Mouse (Mus musculus): ENCODE results near the gene Fars2. TPM values are rescaled to one million over a fixed set of nuclear protein-coding genes. Genes with fewer than 3 reads are reported as not detected.
"Not testable (repeated sequence)": the region's sequence is repeated elsewhere in the genome, so short reads cannot be mapped to it uniquely, and the experiment has no call there.

Fars2 gene
- polyA plus RNA-seq, 1 experiment from 2014 or later = 30.0 TPM

- no peaks in the 10 kb centered on the region for H3K9me3 ChIP-seq
- no peak overlapping the region for H3K9ac ChIP-seq
- 88% methylated on average over 3 of the region's 3 CpGs for WGBS
- H3K4me1 ChIP-seq = no peaks in the 10 kb centered on the region
- no peaks in the 10 kb centered on the region for H3K36me3 ChIP-seq (replicated peaks)
- H3K4me3 ChIP-seq (replicated peaks) = no peak overlapping the region
- no peak overlapping the region for H3K27ac ChIP-seq
- no peak for ATAC-seq (ENCODE audit: low FRiP score)
- no peak overlapping the region for H3K4me2 ChIP-seq
- no peaks in the 10 kb centered on the region for H3K27me3 ChIP-seq
Observed at GRCm38 (mm10) chr13:36422446-36422845, 305.2 kb downstream of the Fars2 start.

DNA sequence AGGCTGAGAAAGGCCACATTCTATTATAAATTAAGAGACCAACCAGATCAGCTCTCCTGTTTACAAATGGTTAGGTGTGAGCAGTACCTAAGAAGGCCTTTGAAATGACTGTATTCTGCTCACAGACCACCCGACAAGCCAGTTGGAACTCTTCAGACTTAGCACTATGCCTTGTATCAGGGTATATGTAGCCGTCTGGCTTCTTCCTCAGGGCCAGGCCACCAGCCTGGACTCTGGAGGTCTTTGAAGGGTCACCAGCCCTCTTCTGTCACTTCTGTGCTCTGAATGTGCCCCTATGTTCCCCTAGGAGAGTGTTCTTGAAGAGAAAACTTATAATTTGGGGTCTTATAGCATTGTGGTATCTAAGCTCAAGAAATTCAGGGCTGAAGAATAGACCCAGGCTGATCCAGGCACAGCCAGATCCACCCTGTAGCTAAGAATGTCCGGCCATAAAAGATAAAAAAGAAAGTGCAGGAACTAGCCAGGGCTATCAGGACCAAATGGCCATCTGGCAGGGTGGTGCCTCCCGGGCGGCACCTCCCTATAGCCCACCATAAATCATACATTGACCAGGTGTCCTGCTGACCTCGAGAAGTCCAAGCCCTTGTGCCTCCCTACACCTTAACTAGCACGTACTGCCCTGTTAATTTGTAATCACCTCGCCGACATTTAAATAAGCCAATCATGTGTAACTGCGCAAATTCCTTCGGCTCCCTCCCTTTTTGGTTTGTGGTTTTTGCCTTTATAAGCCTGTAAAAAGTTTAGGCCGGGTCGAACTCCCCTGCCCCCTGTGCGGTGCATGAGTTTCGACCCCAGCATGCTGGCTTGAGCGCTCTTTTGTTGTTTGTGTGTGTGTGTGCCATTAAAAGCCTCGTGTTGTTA, 308.9 kb downstream of the Fars2 start:
- not testable (repeated sequence) for H3K9ac ChIP-seq; ATAC-seq (ENCODE audit: low FRiP score); H3K4me2 ChIP-seq; H3K9me3 ChIP-seq; H3K36me3 ChIP-seq (replicated peaks); H3K4me3 ChIP-seq (replicated peaks); H3K4me1 ChIP-seq; H3K27ac ChIP-seq; H3K27me3 ChIP-seq
- 88% methylated on average over 17 of the region's 17 CpGs for WGBS

DNA sequence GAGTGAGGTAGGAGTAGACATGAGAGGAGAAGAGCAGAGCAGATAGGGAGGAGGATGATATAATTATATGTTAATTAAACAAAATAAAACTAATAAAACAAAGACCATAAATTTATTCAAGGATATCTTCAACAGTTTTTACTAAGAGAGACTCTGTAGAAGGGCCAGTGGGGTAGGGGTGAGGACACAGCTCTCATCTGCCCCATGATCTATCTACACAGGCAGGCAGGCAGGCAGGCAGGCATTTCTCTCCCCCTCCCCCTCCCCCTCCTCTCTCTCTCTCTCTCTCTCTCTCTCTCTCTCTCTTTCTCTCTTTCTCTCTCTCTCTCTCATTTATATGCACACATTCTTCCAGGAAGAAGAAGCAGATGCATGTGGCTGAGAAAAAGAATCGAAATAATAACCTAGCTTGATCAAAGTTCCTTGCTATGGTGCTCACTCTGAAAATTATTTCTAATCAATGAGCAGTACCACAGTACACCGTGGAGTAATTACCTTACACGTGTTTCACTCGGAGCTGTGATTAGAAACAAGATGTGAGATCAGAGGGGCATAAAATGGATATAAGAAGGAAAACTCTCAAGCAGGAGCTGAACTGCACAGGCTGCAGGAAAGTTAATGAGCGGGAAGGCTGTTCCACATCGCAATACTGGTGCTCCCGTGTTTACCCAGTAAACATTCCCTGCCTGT, 312.4 kb downstream of the Fars2 start:
- Histone ChIP-seq H3K27ac (0 out of 2 replicates have a peak overlapping the region, but pooled peaks have one; percentile 25), H3K4me3 (replicated peaks) (no peak overlapping the region), H3K4me2 (no peak overlapping the region), H3K36me3 (replicated peaks) (no peaks in the 10 kb centered on the region), H3K4me1 (no peaks in the 10 kb centered on the region), H3K9ac (no peak overlapping the region), H3K27me3 (no peaks in the 10 kb centered on the region), H3K9me3 (no peaks in the 10 kb centered on the region)
- WGBS = 72% methylated on average over 7 of the region's 7 CpGs
- no peak for ATAC-seq (ENCODE audit: low FRiP score)

GRCm38 (mm10) chr13:36430420-36431114, 313.4 kb downstream of the Fars2 start:
- no peaks in the 10 kb centered on the region for H3K4me1 ChIP-seq
- H3K27ac ChIP-seq = peak overlapping the region; percentile 36; the same call in 1 of the 2 replicates
- H3K9me3 ChIP-seq = no peaks in the 10 kb centered on the region
- H3K27me3 ChIP-seq = no peaks in the 10 kb centered on the region
- 71% methylated on average over 6 of the region's 6 CpGs for WGBS
- no peak overlapping the region for H3K4me2 ChIP-seq
- no peaks in the 10 kb centered on the region for H3K36me3 ChIP-seq (replicated peaks)
- no peak overlapping the region for H3K9ac ChIP-seq
- H3K4me3 ChIP-seq (replicated peaks) = no peak overlapping the region
- peak; percentile 39; the same call in 1 of the 2 replicates for ATAC-seq (ENCODE audit: low FRiP score)

- H3K27ac ChIP-seq = no peak overlapping the region
- 94% methylated on average over 8 of the region's 8 CpGs for WGBS
Observed at GRCm38 (mm10) chr13:36431974-36432518, 314.8 kb downstream of the Fars2 start.

GRCm38 (mm10) chr13:36444748-36445423, 327.7 kb downstream of the Fars2 start:
- 63% methylated on average over 3 of the region's 4 CpGs for WGBS
- Histone ChIP-seq H3K4me2 (no peak overlapping the region), H3K4me1 (0 out of 2 replicates have a peak, but pooled peaks cover 2% of the 10 kb centered on the region), H3K27ac (no peak overlapping the region), H3K27me3 (0 out of 2 replicates have a peak, but pooled peaks cover 4% of the 10 kb centered on the region), H3K9ac (no peak overlapping the region), H3K4me3 (replicated peaks) (no peak overlapping the region), H3K36me3 (replicated peaks) (no peaks in the 10 kb centered on the region), H3K9me3 (no peaks in the 10 kb centered on the region)
- no peak for ATAC-seq (ENCODE audit: low FRiP score)

More at GRCm38 (mm10) chr13:36431974-36432518, 314.8 kb downstream of the Fars2 start:
- H3K9me3 ChIP-seq = no peaks in the 10 kb centered on the region
- no peaks in the 10 kb centered on the region for H3K36me3 ChIP-seq (replicated peaks)
- no peak for ATAC-seq (ENCODE audit: low FRiP score)
- H3K4me1 ChIP-seq = no peaks in the 10 kb centered on the region
- H3K4me2 ChIP-seq = no peak overlapping the region
- H3K9ac ChIP-seq = no peak overlapping the region
- no peak overlapping the region for H3K4me3 ChIP-seq (replicated peaks)
- H3K27me3 ChIP-seq = no peaks in the 10 kb centered on the region

DNA sequence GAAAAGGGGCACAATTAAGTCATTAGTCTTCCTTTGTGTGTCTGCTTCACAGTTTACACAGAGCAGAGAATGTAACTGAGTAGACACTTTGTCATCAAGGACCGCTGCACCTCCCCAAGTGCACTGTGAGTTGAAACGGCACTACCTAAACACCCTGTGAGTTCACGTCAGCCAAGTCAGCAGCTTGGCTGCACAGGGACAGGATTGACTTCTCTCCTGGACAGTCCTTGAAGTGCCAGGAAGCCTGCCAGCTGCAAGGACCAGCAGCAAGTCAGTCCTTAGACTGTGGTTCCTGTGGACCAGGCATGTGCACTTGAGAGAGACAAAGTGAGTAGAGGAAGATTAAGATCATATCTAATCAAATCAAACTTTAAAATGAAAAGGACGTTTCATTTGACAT, 330.7 kb downstream of the Fars2 start:
- no peak overlapping the region for H3K4me3 ChIP-seq (replicated peaks)
- no peaks in the 10 kb centered on the region for H3K36me3 ChIP-seq (replicated peaks)
- H3K4me1 ChIP-seq = 0 out of 2 replicates have a peak, but pooled peaks cover 2% of the 10 kb centered on the region
- no peak for ATAC-seq (ENCODE audit: low FRiP score)
- no peak overlapping the region for H3K27ac ChIP-seq
- no peak overlapping the region for H3K4me2 ChIP-seq
- no peak overlapping the region for H3K9ac ChIP-seq
- H3K27me3 ChIP-seq = 0 out of 2 replicates have a peak, but pooled peaks cover 4% of the 10 kb centered on the region
- H3K9me3 ChIP-seq = no peaks in the 10 kb centered on the region
- WGBS = 37% methylated on average over 4 of the region's 4 CpGs

DNA sequence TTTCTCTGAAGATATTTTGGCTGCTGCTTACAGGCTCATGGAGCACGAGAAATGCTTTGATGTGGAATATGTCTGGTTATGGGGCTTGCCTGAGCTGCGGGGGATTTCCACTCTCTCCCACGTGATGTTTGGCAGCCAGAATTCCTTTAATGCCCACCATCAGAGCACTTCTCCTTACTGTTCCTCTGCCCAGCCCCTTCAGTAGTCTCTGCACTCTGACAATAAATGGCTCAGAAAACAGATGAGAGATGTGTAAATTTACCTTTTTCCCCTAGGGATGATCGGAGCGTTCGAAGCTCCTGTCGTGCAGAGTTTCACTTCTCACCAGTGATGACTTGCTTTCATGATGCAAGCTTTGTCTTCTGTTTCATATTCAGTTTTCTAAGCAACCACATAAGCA, 331.4 kb downstream of the Fars2 start:
- Histone ChIP-seq H3K9ac (no peak overlapping the region), H3K36me3 (replicated peaks) (no peaks in the 10 kb centered on the region), H3K4me2 (no peak overlapping the region), H3K4me1 (0 out of 2 replicates have a peak, but pooled peaks cover 2% of the 10 kb centered on the region), H3K4me3 (replicated peaks) (no peak overlapping the region), H3K27ac (no peak overlapping the region), H3K9me3 (no peaks in the 10 kb centered on the region), H3K27me3 (0 out of 2 replicates have a peak, but pooled peaks cover 4% of the 10 kb centered on the region)
- no peak for ATAC-seq (ENCODE audit: low FRiP score)
- WGBS = 84% methylated on average over 7 of the region's 7 CpGs

DNA sequence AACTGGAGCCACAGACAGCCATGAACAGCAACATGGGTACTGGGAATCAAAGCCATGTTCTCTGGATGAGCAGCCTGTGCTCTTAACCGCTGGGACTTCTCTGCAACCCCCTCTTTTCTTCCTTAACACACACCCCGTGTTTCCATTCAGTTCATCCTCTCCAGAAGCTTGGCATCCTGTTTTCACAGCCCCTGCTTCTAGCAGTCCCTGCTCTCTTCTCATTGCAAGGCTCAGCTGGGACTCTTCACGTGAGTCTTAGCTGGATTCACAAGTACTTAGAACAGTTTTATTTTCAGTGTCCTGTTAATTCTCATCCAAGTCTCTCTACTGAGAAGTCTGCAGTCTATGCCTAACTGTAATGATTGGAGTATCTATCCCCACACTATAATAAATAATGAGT, 334.2 kb downstream of the Fars2 start:
- 82% methylated on average over 3 of the region's 3 CpGs for WGBS
- Histone ChIP-seq H3K9ac (no peak overlapping the region), H3K4me2 (no peak overlapping the region), H3K36me3 (replicated peaks) (no peaks in the 10 kb centered on the region), H3K27me3 (0 out of 2 replicates have a peak, but pooled peaks cover under 1% of the 10 kb centered on the region), H3K4me1 (0 out of 2 replicates have a peak, but pooled peaks cover 2% of the 10 kb centered on the region), H3K27ac (no peak overlapping the region), H3K9me3 (no peaks in the 10 kb centered on the region), H3K4me3 (replicated peaks) (no peak overlapping the region)
- no peak for ATAC-seq (ENCODE audit: low FRiP score)

DNA sequence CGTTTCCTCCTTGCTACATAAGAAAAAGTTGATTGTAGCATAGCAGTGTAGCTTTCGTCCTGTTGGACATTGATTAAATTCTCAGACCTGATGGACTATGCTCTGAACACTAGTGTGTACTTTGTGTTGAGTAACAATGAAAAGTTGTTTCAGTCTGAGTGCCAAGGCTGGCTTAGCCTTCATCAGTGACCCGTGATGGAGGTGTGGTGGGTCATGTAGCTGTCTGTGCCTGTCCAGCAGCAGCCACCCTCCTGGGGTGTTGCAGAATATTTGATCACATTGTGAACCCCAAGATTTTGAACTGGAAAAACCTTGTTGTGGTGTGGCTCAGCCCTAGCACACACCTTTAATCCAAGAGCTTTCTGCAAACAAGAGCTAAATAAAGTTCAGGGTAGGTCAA, 343.3 kb downstream of the Fars2 start:
- WGBS = 71% methylated on average over 3 of the region's 3 CpGs
- no peak for ATAC-seq (ENCODE audit: low FRiP score)

GRCm38 (mm10) chr13:36463669-36464068, 346.5 kb downstream of the Fars2 start:
- no peak for ATAC-seq (ENCODE audit: low FRiP score)
- H3K4me1 ChIP-seq = no peaks in the 10 kb centered on the region; the same call in 1 of the 2 replicates

More for the DNA sequence above, 343.3 kb downstream of the Fars2 start:
- Histone ChIP-seq H3K9me3 (no peaks in the 10 kb centered on the region), H3K36me3 (replicated peaks) (no peaks in the 10 kb centered on the region), H3K4me3 (replicated peaks) (no peak overlapping the region), H3K4me2 (no peak overlapping the region), H3K4me1 (no peaks in the 10 kb centered on the region; the same call in 1 of the 2 replicates), H3K27me3 (no peaks in the 10 kb centered on the region), H3K27ac (no peak overlapping the region), H3K9ac (no peak overlapping the region)

More at GRCm38 (mm10) chr13:36463669-36464068, 346.5 kb downstream of the Fars2 start:
- Histone ChIP-seq H3K9me3 (no peaks in the 10 kb centered on the region), H3K9ac (no peak overlapping the region), H3K27me3 (no peaks in the 10 kb centered on the region), H3K4me3 (replicated peaks) (no peak overlapping the region), H3K36me3 (replicated peaks) (no peaks in the 10 kb centered on the region), H3K27ac (no peak overlapping the region), H3K4me2 (no peak overlapping the region)
